Mouse (Mus musculus) spleen, adult 2 months (tissue): ENCODE results near the gene Pik3ca. TPM values are rescaled to one million over a fixed set of nuclear protein-coding genes. Genes with fewer than 3 reads are reported as not detected.

Experiments
- DNase-seq, 2 experiments: peaks; one replicate each; pipeline versions ENCODE4 v3.0.0 to v3.0.0-alpha.2; 2012 to 2021; ENCODE audit warnings: low spot score in 2 of 2, low read depth in 1 of 2
- H3K27ac ChIP-seq: fragments of 200-500 bp; 2 replicates; pipeline ENCODE4 v1.5.1; 2012; ENCODE audit warnings: low read length, inconsistent platforms; ENCODE audit not compliant: insufficient read depth
- H3K27me3 ChIP-seq: fragments of 200-500 bp; 2 replicates; pipeline ENCODE4 v1.6.1; 2012; ENCODE audit warnings: mild to moderate bottlenecking, moderate library complexity, low read length, inconsistent platforms; ENCODE audit not compliant: control insufficient read depth, insufficient read depth
- H3K36me3 ChIP-seq: fragments of 200-500 bp; 2 replicates; pipeline ENCODE4 v1.6.1; 2012; ENCODE audit warnings: mild to moderate bottlenecking, low read length, inconsistent platforms; ENCODE audit not compliant: control insufficient read depth, insufficient read depth
- H3K4me1 ChIP-seq: fragments of 200-500 bp; 2 replicates; pipeline ENCODE4 v1.6.1; 2011; ENCODE audit warnings: inconsistent platforms; ENCODE audit not compliant: control insufficient read depth, insufficient read depth, insufficient read length
- H3K4me3 ChIP-seq: fragments of 200-500 bp; 2 replicates; pipeline ENCODE4 v1.5.1; 2011; ENCODE audit warnings: mild to moderate bottlenecking, inconsistent platforms; ENCODE audit not compliant: insufficient read depth, insufficient read length; ENCODE audit errors: extremely low read depth
- CTCF ChIP-seq: fragments of 200-500 bp; IDR thresholded peaks from 2 replicates; pipeline ENCODE4 v1.5.1; 2011; ENCODE audit warnings: mild to moderate bottlenecking, inconsistent platforms; ENCODE audit not compliant: insufficient read depth, insufficient read length, insufficient replicate concordance; ENCODE audit errors: extremely low read depth
- POLR2A ChIP-seq: fragments of 200-500 bp; IDR thresholded peaks from 2 replicates; pipeline ENCODE4 v1.6.1; 2011; ENCODE audit warnings: low read depth, low read length, inconsistent platforms
- WGBS: fragments of 180-500 bp; shearing (Covaris S2); methylation state at CpG from one replicate; pipeline ENCODE4 v1.1.7; 2018; 5-methylcytosine and 5-hydroxymethylcytosine counted together
- polyA plus RNA-seq: library from polyadenylated mRNA; depleted of rRNA; stranded (reverse); fragments of >200 nt; gene quantifications from 2 replicates; pipeline ENCODE4 v1.2.3, GENCODE M21; 2012

Pik3ca gene
- polyA plus RNA-seq, 1 experiment, result 3.7 TPM

DNA sequence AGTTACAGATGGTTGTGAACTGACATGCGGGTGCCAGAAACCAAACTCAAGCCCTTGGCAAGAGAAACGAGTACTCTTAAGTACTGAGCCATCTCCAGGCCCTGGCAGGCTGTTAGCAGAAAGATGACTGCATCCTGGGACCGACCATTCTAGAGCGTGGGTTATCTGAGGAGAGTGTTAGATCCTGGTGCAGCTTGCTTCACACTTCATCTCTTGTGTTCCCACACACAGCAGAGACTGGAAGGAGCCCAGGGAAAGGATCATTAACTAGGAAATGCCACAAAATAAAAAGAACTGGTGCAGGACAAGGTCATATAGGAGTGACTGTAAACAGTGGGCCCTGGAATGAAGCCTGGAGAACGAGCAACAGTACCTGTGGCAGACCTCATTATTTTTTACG is 73.6 kb downstream of the Pik3ca start:
- H3K27me3 ChIP-seq, result no peaks in the 10 kb centered on the region
- no peaks in the 10 kb centered on the region for H3K4me1 ChIP-seq
- no peak overlapping the region for H3K27ac ChIP-seq
- H3K4me3 ChIP-seq, result no peak overlapping the region
- TF ChIP-seq POLR2A (no peak), CTCF (no peak)
- no peak for DNase-seq
- H3K36me3 ChIP-seq, result no peaks in the 10 kb centered on the region; the same call in 1 of the 2 replicates
- WGBS, result 84% methylated on average over 6 of the region's 6 CpGs

DNA sequence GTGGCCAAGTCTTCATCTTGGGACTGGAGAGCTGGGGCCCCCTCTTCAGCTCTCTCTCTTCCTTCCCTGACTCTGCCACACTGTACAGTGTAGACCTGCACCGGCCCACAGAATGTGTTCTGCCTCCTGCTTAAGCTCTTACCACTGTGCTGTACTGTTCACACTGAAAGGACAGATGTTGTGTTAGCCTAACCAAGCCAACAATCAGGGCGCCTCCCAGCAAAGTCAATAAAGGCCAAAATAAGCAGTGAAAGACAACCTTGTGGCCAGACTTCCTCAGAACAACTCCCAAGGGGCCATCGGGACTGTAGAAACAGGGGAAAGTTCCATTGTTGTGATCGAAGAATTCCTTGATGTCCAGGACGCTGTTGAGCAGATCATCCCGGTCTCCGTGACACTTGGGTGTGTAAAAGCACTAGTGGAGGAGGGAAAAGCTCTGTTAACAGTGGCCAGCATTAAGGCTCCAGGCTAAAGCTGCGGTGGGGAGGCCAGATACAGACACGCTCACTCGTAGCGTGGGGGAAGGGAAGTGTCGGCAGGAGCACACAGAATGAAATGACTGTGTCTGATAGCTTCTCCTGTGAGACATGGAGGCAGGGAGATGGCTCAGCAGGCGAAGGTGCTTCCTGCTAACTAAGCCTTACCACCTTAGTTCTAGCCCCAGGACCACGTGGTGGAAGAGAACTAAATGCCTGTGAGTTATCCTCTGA is 74.9 kb downstream of the Pik3ca start:
- no peak for TF ChIP-seq POLR2A
- no peak for TF ChIP-seq CTCF
- H3K27me3 ChIP-seq, result no peaks in the 10 kb centered on the region
- no peak for DNase-seq
- no peaks in the 10 kb centered on the region for H3K4me1 ChIP-seq
- no peak overlapping the region for H3K27ac ChIP-seq
- H3K4me3 ChIP-seq, result no peak overlapping the region
- WGBS, result 75% methylated on average over 14 of the region's 14 CpGs
- no peaks in the 10 kb centered on the region for H3K36me3 ChIP-seq

DNA sequence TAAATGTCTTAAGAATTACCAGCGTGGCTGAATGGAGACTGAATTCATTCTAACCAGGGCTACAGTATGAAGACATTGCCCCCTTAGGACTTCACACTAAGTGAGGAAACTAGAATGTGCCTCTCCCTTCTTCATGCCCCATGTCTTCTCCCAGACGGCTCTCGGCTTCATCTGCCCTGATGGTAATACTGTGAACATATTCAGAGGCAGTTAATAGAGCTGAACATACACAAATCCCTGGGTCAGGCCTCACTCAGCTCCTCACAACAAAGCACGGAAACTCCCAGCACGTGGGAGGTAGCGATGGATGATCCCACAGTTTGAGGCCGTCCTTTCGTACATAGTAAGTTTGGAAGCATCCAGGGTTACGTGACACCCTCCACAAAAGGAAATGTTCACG is 75.7 kb downstream of the Pik3ca start:
- no peaks in the 10 kb centered on the region for H3K27me3 ChIP-seq
- 87% methylated on average over 10 of the region's 10 CpGs for WGBS
- no peak for DNase-seq
- no peaks in the 10 kb centered on the region for H3K36me3 ChIP-seq
- no peak for TF ChIP-seq CTCF
- no peak for TF ChIP-seq POLR2A
- no peak overlapping the region for H3K4me3 ChIP-seq
- H3K4me1 ChIP-seq, result no peaks in the 10 kb centered on the region
- no peak overlapping the region for H3K27ac ChIP-seq

DNA sequence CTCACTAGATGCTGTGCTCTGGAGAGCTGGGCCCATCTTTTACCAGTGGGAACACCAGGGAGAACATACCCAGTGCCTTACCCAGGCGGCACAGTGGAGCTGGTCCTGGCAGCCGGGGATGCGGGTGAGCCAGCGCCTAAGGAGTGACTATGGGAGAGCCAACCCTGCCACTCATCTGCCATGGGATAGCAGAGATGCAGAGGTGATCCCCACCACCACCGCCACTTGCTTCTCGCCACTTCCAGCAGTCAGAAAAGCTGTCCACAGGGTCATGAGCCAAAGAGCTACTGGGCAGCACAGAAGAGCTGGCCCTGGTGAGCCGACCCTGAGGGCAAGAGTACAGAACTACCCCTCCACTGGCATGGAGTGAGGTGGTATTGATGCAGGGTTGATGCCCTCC is 82.5 kb downstream of the Pik3ca start:
- Histone ChIP-seq H3K27me3 (no peaks in the 10 kb centered on the region), H3K4me1 (no peaks in the 10 kb centered on the region), H3K36me3 (no peaks in the 10 kb centered on the region), H3K27ac (no peak overlapping the region), H3K4me3 (no peak overlapping the region)
- DNase-seq, result no peak
- TF ChIP-seq CTCF (no peak), POLR2A (no peak)
- 93% methylated on average over 7 of the region's 7 CpGs for WGBS

DNA sequence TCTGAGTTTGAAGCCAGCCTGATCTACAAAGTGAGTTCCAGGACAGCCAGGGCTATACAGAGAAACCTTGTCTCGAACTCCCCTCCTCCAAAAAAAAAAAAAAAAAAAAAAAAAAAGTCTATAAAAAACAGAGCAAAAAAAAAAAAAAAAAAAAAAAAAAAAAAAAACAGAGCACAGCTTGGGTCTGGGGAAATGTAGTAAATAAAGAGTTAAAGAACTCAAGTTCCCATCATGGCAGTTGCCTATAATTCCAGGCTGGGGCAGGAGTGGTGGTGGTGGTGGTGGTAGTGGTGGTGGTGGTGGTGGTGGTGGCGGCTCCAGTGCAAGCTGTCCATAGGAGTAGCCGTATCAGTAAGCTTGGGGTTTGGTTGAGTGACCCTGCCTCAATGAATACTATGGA is 85.6 kb downstream of the Pik3ca start:
- Histone ChIP-seq H3K27me3 (no peaks in the 10 kb centered on the region), H3K36me3 (no peaks in the 10 kb centered on the region), H3K27ac (no peak overlapping the region), H3K4me3 (no peak overlapping the region), H3K4me1 (no peaks in the 10 kb centered on the region)
- DNase-seq, result no peak
- TF ChIP-seq POLR2A (no peak), CTCF (no peak)
- WGBS, result 66% methylated on average over 3 of the region's 3 CpGs

DNA sequence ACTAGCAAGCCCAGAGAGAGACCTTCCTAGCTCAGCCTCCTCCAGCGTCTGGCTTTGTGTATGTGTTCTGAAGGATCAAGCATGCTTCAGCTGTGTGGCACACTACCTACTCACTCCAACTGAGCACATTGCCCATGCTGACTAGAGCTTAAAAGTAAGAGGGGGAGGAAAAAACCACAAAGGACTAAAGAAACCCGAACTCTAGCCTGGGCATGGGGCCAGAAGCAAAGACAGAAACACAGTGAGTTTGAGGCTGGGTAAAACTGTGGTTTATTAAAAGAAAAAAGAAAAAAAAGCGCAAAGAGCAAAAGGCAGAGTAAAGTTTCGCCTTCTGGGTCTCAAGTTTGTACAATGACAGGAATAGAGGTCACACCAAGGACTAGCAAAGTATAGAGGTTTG is 89.1 kb downstream of the Pik3ca start:
- Histone ChIP-seq H3K4me3 (no peak overlapping the region), H3K27ac (no peak overlapping the region), H3K36me3 (no peaks in the 10 kb centered on the region), H3K4me1 (peaks cover 16% of the 10 kb centered on the region; the same call in 1 of the 2 replicates), H3K27me3 (no peaks in the 10 kb centered on the region)
- DNase-seq, result no peak
- TF ChIP-seq POLR2A, result no peak
- TF ChIP-seq CTCF, result no peak
- WGBS, result 40% methylated on average over 4 of the region's 4 CpGs

DNA sequence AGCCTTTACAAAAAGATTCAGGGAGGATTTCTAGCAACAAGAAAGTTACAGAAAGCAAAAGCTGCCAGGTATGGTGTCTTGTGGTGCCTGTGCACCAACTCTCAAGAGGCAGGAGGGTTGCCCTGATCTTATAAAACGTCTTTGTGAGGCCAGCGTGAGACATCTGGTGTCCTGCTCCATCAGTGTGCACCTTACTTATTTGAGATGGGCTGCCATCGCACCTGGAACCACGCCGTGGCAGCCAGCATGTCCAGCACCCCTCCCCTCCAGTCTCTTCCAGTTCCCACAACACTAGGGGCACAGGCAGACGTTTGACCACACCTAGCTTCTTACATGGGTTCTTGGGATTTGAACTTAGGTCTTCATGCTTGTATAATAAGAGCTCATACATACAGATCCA is 90.7 kb downstream of the Pik3ca start:
- Histone ChIP-seq H3K36me3 (no peaks in the 10 kb centered on the region), H3K4me1 (peaks cover 26% of the 10 kb centered on the region; the same call in 1 of the 2 replicates), H3K4me3 (no peak overlapping the region), H3K27ac (no peak overlapping the region), H3K27me3 (no peaks in the 10 kb centered on the region)
- DNase-seq, result no peak
- WGBS, result 76% methylated on average over 6 of the region's 6 CpGs
- TF ChIP-seq CTCF (no peak), POLR2A (no peak)
